Mouse (Mus musculus): ENCODE results near the gene Slc25a16. TPM values are rescaled to one million over a fixed set of nuclear protein-coding genes. Genes with fewer than 3 reads are reported as not detected.

Slc25a16 gene
- polyA plus RNA-seq, 1 experiment from 2014 or later, result 10.9 TPM

Other genes starting within 250 kb of the Slc25a16 start
- not detected in 3 replicates for gene Stox1, start 194.5 kb upstream of the Slc25a16 start, polyA plus RNA-seq (2018)
- 44.5 to 72.7 TPM (median 52.5 TPM) in 3 replicates for gene Ccar1, start 128.3 kb upstream of the Slc25a16 start, polyA plus RNA-seq (2018)
- gene Tet1, start 11.6 kb upstream of the Slc25a16 start, polyA plus RNA-seq (2018), result 0.04 to 0.12 TPM (median 0.04 TPM) in 3 replicates
- 5.2 to 7.5 TPM (median 5.8 TPM) in 3 replicates for gene Dna2, start 26.4 kb downstream of the Slc25a16 start, polyA plus RNA-seq (2018)
- 9.7 to 10.9 TPM (median 10.0 TPM) in 3 replicates for gene Rufy2, start 59.6 kb downstream of the Slc25a16 start, polyA plus RNA-seq (2018)
- 14.2 to 26.3 TPM (median 17.7 TPM) in 3 replicates for gene Hnrnph3, start 103.6 kb downstream of the Slc25a16 start, polyA plus RNA-seq (2018)
- 0.06 to 0.36 TPM in 2 of 3 replicates, not detected in the other for gene Pbld2, start 103.7 kb downstream of the Slc25a16 start, polyA plus RNA-seq (2018)
- gene Pbld1, start 139.5 kb downstream of the Slc25a16 start, polyA plus RNA-seq (2018), result not detected in 3 replicates
- gene Atoh7, start 179.0 kb downstream of the Slc25a16 start, polyA plus RNA-seq (2018), result not detected in 3 replicates